Mouse (Mus musculus) midbrain, postnatal 0 days (tissue): ENCODE data around the gene Usp2. TPM values are rescaled to one million over a fixed set of nuclear protein-coding genes. Genes with fewer than 3 reads are reported as not detected.

Source experiments
- ATAC-seq: fragments of 200-750 bp; cut with Nextera tagmentation; 2 replicates; pipeline ENCODE4 v1.8.0; 2017; ENCODE audit warnings: moderate number of reproducible peaks, mild to moderate bottlenecking, moderate TSS enrichment, moderate library complexity; ENCODE audit not compliant: low FRiP score
- DNase-seq: peaks from one replicate; pipeline ENCODE4 v3.0.0-alpha.2; 2015; ENCODE audit warnings: low spot score
- H3K27ac ChIP-seq: fragments of 300-500 bp; sonication (generic); 2 replicates; pipeline ENCODE4 v1.5.1; 2014; ENCODE audit warnings: low read depth, mild to moderate bottlenecking, low read length, mixed read lengths
- H3K27me3 ChIP-seq: fragments of 300-500 bp; sonication (generic); 2 replicates; pipeline ENCODE4 v1.6.1; 2014; ENCODE audit warnings: low read length, control low read depth, mixed read lengths; ENCODE audit not compliant: insufficient read depth
- H3K36me3 ChIP-seq: fragments of 300-500 bp; sonication (generic); 2 replicates; pipeline ENCODE4 v1.6.1; 2014; ENCODE audit warnings: low read length, control low read depth, mixed read lengths; ENCODE audit not compliant: insufficient read depth
- H3K4me1 ChIP-seq: fragments of 300-500 bp; sonication (generic); 2 replicates; pipeline ENCODE4 v1.6.1; 2014; ENCODE audit warnings: mild to moderate bottlenecking, control low read depth, antibody characterized with exemption, low read length, mixed read lengths; ENCODE audit not compliant: insufficient read depth
- H3K4me2 ChIP-seq: fragments of 300-500 bp; sonication (generic); 2 replicates; pipeline ENCODE4 v1.6.1; 2014; ENCODE audit warnings: low read depth, mild to moderate bottlenecking, low read length, mixed read lengths; ENCODE audit not compliant: poor library complexity, severe bottlenecking
- H3K4me3 ChIP-seq: fragments of 300-500 bp; sonication (generic); 2 replicates; pipeline ENCODE4 v1.5.1; 2014; ENCODE audit warnings: low read depth, mild to moderate bottlenecking, low read length, moderate library complexity
- H3K9ac ChIP-seq: fragments of 300-500 bp; sonication (generic); replicated peaks from 2 replicates; pipeline ENCODE4 v1.6.1; 2014; ENCODE audit warnings: mild to moderate bottlenecking, low read length, moderate library complexity, mixed read lengths; ENCODE audit not compliant: poor library complexity, severe bottlenecking
- H3K9me3 ChIP-seq: fragments of 300-500 bp; sonication (generic); 2 replicates; pipeline ENCODE4 v1.6.1; 2016; ENCODE audit warnings: low read length, control low read depth
- CTCF ChIP-seq: IDR thresholded peaks from 2 replicates; pipeline ENCODE4 v1.5.1; 2016; ENCODE audit warnings: antibody characterized with exemption, mild to moderate bottlenecking
- WGBS: fragments of 180-500 bp; shearing (Covaris S2); extraction: QIAGEN DNeasy Blood & Tissue Kit; methylation state at CpG from one replicate; pipeline ENCODE4 v1.1.7; 2014; 5-methylcytosine and 5-hydroxymethylcytosine counted together
- polyA plus RNA-seq: library from polyadenylated mRNA; unstranded; fragments of >200 nt; fragmentation: Nextera tagmentation; extraction: Ambion mirVana; gene quantifications from 2 replicates; pipeline ENCODE4 v1.2.1, GENCODE M21; 2015
- total RNA-seq: library from RNA; depleted of rRNA; stranded (reverse); fragments of >200 nt; gene quantifications from 2 replicates; pipeline ENCODE4 v1.2.3, GENCODE M21; 2014; rRNA removed

The Usp2 gene
- total RNA-seq, result 7.5 and 8.0 TPM in 2 replicates
- polyA plus RNA-seq, result 14.5 and 15.1 TPM in 2 replicates

GRCm38 (mm10) chr9:44066785-44067225 lies at the start of gene Usp2:
Gene Usp2, plus strand, starts transcription at chr9:44067021.
- Histone ChIP-seq H3K4me3 (peak within 1 kb of the TSS; percentile 55), H3K27me3 (no peaks in the 10 kb centered on the region), H3K36me3 (no peaks in the 10 kb centered on the region), H3K9ac (peak within 1 kb of the TSS; percentile 61), H3K27ac (no peak within 1 kb of the TSS), H3K9me3 (no peaks in the 10 kb centered on the region), H3K4me1 (0 out of 2 replicates have a peak, but pooled peaks cover 3% of the 10 kb centered on the region), H3K4me2 (peak within 1 kb of the TSS; percentile 91)
- peak; percentile 99 for DNase-seq
- WGBS, result under 1% methylated on average over 38 of the region's 38 CpGs
- ATAC-seq, result peak; percentile 99
- peak; percentile 92 for TF ChIP-seq CTCF

- no peak overlapping the region for H3K4me2 ChIP-seq
- H3K27me3 ChIP-seq, result no peaks in the 10 kb centered on the region
- 0 out of 2 replicates have a peak, but pooled peaks cover 1% of the 10 kb centered on the region for H3K4me1 ChIP-seq
- no peak overlapping the region for H3K27ac ChIP-seq
- no peak overlapping the region for H3K9ac ChIP-seq
- TF ChIP-seq CTCF, result no peak
- no peak for DNase-seq
- no peak for ATAC-seq
- H3K36me3 ChIP-seq, result no peaks in the 10 kb centered on the region
- WGBS, result 82% methylated on average over 5 of the region's 5 CpGs
- no peak overlapping the region for H3K4me3 ChIP-seq
- no peaks in the 10 kb centered on the region for H3K9me3 ChIP-seq
These were observed 49.0 kb upstream of the Usp2 start for GRCm38 (mm10) chr9:44017846-44018245.

- Histone ChIP-seq H3K9me3 (no peaks in the 10 kb centered on the region), H3K27ac (no peak overlapping the region)
- 90% methylated on average over 7 of the region's 7 CpGs for WGBS
These were observed 46.8 kb upstream of the Usp2 start for GRCm38 (mm10) chr9:44020001-44020400.

GRCm38 (mm10) chr9:44022100-44022847 lies 44.5 kb upstream of the Usp2 start:
- no peak for TF ChIP-seq CTCF
- no peak overlapping the region for H3K9ac ChIP-seq
- H3K4me3 ChIP-seq, result no peak overlapping the region
- H3K9me3 ChIP-seq, result no peaks in the 10 kb centered on the region
- DNase-seq, result no peak
- no peaks in the 10 kb centered on the region for H3K27me3 ChIP-seq
- no peak overlapping the region for H3K4me2 ChIP-seq
- no peaks in the 10 kb centered on the region for H3K4me1 ChIP-seq
- ATAC-seq, result no peak
- no peaks in the 10 kb centered on the region for H3K36me3 ChIP-seq
- 70% methylated on average over 8 of the region's 8 CpGs for WGBS
- H3K27ac ChIP-seq, result no peak overlapping the region

More at GRCm38 (mm10) chr9:44020001-44020400, 46.8 kb upstream of the Usp2 start:
- Histone ChIP-seq H3K36me3 (no peaks in the 10 kb centered on the region), H3K4me3 (no peak overlapping the region), H3K9ac (no peak overlapping the region), H3K4me2 (no peak overlapping the region), H3K4me1 (no peaks in the 10 kb centered on the region), H3K27me3 (no peaks in the 10 kb centered on the region)
- ATAC-seq, result no peak
- no peak for DNase-seq
- TF ChIP-seq CTCF, result no peak

- WGBS, result 77% methylated on average over 3 of the region's 3 CpGs
- Histone ChIP-seq H3K9me3 (no peaks in the 10 kb centered on the region), H3K36me3 (no peaks in the 10 kb centered on the region), H3K4me2 (no peak overlapping the region), H3K9ac (no peak overlapping the region), H3K4me1 (no peaks in the 10 kb centered on the region), H3K27ac (no peak overlapping the region), H3K27me3 (no peaks in the 10 kb centered on the region), H3K4me3 (no peak overlapping the region)
- no peak for TF ChIP-seq CTCF
- DNase-seq, result no peak
- ATAC-seq, result no peak
These were observed 42.7 kb upstream of the Usp2 start for GRCm38 (mm10) chr9:44024096-44024495.

- no peak overlapping the region for H3K9ac ChIP-seq
- no peaks in the 10 kb centered on the region for H3K4me1 ChIP-seq
- ATAC-seq, result no peak
- H3K4me3 ChIP-seq, result no peak overlapping the region
- no peak for DNase-seq
- H3K27me3 ChIP-seq, result no peaks in the 10 kb centered on the region
- 72% methylated on average over 5 of the region's 5 CpGs for WGBS
- H3K4me2 ChIP-seq, result no peak overlapping the region
- H3K27ac ChIP-seq, result no peak overlapping the region
- no peak for TF ChIP-seq CTCF
- no peaks in the 10 kb centered on the region for H3K36me3 ChIP-seq
- H3K9me3 ChIP-seq, result no peaks in the 10 kb centered on the region
These were observed 37.1 kb upstream of the Usp2 start for GRCm38 (mm10) chr9:44029580-44030236.
